Mouse (Mus musculus) adrenal gland, postnatal 4 days (tissue): Measurements from ENCODE around the gene Sbk2. TPM values are rescaled to one million over a fixed set of nuclear protein-coding genes. Genes with fewer than 3 reads are reported as not detected.

Experiments
- DNase-seq, 2 experiments: peaks; one replicate each; pipeline ENCODE4 v3.0.0; 2021 to 2022; ENCODE audit warnings: low spot score in 2 of 2, mixed read lengths in 2 of 2
- total RNA-seq, 2 experiments: library from RNA; stranded (reverse); gene quantifications; 2 replicates each; pipeline ENCODE4 v1.2.3; 2021

Sbk2 gene
- total RNA-seq, 2 experiments from 2014 or later, result 0.50 to 0.90 TPM

DNA sequence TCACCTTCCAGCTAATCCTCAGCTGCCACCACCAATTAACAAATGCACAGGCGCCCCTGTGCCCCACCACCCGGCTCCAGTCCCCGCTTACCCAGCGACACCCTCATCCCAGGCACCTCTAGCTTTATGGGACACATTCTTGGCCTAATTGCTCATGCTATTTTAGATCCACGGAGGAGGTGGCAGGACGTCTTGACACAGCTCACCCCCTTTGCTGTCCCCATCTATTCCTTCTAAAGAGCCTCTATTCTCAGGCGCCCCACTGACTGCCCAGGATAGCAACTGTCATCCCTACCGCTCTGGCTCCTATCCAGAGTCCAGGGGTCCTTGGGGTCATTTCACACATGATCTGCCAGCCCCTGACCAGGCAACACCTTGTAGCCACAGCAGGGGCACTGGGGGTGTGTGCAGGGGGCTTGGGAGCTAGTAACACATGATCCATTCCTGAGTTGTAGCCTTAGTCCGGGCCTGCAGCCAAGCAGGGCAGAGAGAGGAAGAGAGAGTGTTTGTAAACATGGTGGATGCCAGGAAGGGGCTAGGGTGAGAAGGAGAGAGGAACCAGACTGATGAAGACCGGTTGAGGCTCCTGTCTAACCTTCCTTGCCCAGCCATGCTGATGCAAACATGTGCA lies 10.3 kb downstream of the Sbk2 start:
- DNase-seq, result no peak

- no peak for DNase-seq
Measured at GRCm38 (mm10) chr7:4950561-4951342, 13.5 kb downstream of the Sbk2 start.

DNA sequence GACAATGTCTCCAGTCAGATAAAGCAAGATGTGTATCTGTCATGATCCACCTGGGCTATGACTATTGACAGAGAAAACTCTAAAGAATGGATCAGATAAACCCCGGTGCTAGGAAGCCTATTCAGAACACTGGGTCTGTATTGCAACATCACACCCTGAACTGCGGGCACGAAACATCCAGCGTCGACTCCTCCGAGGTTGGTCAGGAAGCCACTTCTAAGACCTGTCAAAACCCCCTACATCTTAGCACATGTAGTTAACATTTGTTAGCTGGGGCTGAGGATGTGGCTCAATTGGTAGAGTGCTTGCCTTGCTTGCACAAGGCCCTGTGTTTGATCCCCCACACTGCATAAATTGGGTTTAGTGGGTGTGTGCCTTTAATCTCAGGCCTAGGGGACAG lies 15.8 kb downstream of the Sbk2 start:
- DNase-seq, result no peak

DNA sequence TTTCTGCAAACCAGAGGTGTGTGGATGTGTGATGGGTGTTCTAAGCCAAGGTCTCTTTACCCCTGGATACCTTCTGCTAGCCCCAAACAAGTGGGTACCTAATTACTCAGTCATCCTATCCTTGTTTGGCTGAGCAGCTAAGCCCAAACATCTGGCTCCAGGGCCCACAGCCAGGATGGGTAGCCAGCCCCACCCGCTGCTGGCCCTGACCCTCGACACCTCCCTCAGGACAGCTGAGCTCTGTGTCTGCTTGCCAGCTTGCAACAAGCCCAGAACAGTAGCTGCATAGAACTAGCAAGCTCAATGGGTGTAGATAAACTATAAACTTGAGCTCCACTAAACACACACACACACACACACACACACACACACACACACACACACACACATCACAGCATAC lies 16.4 kb downstream of the Sbk2 start:
- DNase-seq, result no peak

GRCm38 (mm10) chr7:4943223-4943815 lies 20.9 kb downstream of the Sbk2 start:
- peak; percentile 85 to 89 for DNase-seq

- DNase-seq, result no peak
Measured at GRCm38 (mm10) chr7:4942673-4943072, 21.5 kb downstream of the Sbk2 start.

GRCm38 (mm10) chr7:4940068-4940479 lies 24.1 kb downstream of the Sbk2 start:
- peak; percentile 64 to 78 for DNase-seq

DNA sequence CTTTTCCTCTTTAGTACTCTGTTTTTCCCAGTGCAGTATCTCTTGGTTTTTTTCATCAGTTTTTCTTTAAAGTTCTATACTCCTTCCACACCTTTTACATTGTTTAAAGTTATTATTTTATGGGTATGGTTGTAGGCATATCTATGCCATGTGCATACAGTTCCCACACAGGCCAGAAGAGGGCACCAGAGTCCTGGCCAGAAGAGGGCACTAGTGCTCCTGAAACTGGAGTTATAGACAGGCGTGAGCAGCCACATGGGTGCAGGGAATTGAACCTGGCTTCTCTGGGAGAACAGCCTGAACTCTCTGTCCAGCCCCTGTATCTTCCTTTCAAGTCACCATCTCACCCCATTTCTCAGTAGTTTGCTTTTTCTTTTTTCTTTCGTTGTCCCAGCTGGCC lies 25.8 kb downstream of the Sbk2 start:
- peak in 1 of 2 experiments; percentile 58 for DNase-seq

- no peak for DNase-seq
Measured at GRCm38 (mm10) chr7:4937392-4937791, 26.8 kb downstream of the Sbk2 start.

DNA sequence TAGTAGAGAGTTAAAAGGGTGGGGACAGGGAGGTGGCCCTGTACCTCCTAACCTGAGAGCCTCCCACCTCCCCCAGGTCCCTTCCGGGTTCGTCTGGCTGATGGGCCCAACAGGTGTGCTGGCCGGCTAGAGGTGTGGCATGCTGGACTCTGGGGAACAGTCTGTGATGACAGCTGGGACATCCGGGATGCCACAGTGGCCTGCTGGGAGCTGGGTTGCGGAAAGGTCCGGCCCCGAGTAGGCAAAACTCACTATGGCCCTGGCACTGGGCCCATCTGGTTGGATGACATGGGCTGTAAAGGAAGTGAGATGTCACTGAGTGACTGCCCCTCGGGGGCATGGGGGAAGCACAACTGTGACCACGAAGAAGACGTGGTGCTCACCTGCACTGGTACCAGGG lies 27.4 kb downstream of the Sbk2 start:
- DNase-seq, result no peak

DNA sequence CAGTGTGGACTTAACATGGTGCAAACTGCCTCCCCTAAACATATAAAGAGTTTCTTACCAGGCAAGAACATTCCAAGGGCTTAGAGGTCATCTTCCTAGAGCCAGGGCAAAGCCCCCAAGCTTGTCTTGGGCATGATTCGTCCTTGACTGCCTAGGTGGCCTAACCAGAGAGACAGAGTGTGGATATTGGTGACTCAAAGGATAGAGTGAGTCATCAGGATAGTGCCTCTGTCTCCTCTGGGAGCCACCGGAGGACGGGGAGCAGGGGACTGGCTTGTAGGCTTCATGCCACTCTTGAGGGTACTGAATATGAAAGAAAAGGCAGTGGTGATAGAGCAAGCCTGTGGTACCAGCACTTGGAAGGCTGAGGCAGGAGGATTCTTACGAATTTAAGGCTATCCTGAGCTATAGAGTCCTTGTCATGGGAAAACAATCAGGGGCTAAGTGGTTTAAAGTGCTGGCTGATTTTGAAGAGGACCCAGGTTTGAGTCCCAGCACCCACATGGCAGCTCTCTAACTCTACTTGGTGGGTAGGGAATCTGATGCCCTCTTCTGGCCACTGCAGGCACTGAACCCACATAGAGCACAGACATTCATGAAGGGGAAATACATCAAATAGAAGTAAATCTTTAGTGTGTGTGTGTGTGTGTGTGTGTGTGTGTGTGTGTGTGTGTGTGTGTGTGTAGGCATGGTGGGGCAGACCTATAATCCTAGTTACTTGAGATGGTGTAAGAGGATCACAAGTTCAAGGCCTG lies 29.9 kb downstream of the Sbk2 start:
- no peak for DNase-seq

- DNase-seq, result no peak
Measured at GRCm38 (mm10) chr7:4933103-4933502, 31.1 kb downstream of the Sbk2 start.

DNA sequence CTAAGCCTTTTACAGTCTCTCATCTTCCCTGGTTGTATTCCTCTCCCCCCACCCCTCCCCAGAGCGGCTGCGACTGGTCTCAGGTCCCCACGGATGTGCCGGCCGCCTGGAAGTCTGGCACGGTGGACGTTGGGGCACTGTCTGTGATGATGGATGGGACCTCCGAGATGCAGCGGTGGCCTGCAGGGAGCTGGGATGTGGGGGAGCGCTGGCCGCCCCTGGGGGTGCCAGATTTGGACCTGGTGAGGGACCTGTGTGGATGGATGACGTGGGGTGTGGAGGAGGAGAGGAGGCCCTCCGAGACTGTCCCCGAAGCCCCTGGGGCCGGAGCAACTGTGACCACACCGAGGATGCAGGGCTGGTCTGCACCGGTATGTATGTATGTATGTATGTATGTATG lies 35.9 kb downstream of the Sbk2 start:
- DNase-seq, result no peak

- DNase-seq, result no peak
Measured at GRCm38 (mm10) chr7:4927711-4928110, 36.5 kb downstream of the Sbk2 start.

DNA sequence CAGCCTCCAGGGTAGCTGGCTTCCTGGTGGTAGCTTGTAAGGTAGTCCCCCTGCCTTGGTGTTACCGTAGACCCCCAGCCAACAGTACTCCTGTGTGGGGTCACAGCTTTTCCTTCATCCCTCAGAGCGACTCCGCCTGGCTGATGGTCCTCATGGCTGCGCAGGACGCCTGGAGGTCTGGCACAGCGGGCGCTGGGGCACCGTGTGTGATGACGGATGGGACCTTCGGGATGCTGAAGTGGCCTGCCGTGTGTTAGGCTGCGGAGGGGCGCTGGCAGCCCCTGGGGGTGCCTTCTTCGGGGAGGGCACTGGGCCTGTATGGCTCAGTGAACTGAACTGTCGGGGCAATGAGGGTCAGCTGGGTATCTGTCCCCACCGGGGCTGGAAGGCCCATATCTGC lies 37.4 kb downstream of the Sbk2 start:
- DNase-seq, result no peak

DNA sequence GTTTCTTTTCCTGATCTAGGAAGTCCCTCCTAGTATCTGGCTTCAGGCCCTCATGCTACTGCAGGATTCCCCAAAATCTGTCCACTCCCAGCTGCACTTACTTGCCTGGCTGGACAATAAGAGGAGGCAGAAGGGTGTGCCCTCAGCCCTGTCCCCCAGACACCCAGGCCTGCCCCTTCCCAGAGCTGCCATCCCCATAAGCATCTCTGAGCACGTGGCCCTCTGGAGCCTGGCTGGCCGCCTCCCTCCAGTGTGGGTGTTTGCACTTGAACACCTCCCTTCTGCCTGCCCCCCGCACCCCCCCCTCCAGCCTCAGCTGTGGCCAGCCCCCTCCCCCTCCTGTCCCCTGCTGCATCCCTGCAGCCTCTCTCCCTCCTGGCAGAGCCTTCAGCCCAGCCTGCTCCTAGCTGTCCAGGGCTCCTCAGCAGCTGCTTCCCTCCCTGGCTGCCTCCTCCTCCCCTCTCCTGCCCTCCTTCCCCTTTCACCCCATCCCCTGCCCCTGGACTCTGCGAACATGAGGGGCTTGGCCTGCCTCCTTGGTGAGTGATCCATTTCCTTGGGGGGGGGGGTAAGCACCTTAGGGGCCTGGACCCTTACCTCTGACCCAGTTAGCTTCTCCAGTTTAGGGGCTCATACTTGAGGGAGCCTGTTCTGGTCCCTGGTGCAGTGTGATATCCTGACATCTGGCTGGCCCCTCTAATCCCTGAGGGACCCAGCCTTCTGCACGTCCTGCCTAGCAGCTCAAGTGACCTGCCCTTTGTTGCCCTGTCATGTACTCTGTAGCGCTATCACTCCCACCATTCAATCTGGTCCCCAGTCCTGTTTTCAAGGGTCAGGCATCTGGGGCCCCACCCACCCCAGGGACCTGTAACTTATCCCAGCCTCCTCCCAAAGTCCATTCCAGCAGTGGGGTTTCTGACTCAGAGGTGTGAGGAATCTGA lies 38.5 kb downstream of the Sbk2 start, which contains the start of gene Ssc5d:
Gene Ssc5d, plus strand, starts transcription at position 345 of the 941 bp plus-strand sequence.
- no peak for DNase-seq

GRCm38 (mm10) chr7:4924891-4925301 lies 39.3 kb downstream of the Sbk2 start:
- no peak for DNase-seq

DNA sequence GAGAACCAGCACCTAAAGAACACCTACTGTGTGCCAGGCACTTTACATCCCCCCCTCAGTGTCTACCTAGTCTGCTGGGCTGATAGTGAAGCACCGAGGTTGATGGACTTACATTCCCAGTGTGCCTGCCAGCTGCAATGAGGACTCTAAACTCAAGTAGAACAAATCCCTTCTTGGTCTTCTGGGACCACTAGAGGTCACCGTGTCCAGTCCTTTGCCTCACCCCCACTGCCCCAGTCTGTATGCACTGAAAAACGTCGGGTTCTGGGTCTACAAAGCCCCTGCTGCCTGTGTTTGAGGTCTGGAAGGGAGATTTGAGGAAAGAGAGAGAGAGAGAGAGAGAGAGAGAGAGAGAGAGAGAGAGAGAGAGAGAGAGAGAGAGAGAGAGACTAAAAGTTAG lies 39.7 kb downstream of the Sbk2 start:
- DNase-seq, result no peak

DNA sequence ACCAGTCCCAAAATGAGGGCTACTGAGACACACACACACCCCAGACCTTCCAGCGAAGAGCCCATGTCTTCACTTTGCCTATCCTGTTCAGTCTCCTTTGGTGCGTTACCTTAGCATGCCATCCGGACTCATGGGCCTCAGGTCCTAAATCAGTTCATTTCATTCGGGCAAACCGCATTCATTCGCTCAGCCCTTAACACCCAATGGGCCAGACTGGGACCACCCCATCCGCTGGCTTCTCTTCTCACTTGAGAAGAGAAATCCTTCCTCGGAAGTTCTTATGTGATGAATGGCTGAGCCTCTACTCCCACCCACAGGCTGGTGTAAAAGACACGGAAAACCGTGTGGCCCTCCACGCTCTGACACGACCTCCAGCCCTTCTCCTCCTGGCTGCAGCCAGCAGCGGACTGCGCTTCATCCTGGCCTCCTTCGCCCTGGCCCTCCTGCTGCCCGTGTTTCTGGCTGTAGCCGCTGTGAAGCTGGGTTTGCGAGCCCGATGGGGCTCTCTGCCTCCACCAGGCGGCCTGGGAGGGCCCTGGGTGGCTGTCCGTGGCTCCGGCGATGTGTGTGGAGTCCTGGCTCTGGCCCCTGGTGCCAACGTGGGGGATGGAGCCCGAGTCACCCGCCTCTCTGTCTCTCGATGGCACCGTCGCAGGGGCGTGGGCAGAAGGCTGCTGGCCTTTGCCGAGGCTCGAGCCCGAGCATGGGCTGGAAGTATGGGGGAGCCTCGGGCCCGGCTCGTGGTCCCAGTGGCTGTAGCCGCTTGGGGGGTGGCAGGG lies 40.4 kb downstream of the Sbk2 start:
- no peak for DNase-seq
